Comparison of ENCODE assay signal across 8 mouse cellular contexts in the genomic region with DNA sequence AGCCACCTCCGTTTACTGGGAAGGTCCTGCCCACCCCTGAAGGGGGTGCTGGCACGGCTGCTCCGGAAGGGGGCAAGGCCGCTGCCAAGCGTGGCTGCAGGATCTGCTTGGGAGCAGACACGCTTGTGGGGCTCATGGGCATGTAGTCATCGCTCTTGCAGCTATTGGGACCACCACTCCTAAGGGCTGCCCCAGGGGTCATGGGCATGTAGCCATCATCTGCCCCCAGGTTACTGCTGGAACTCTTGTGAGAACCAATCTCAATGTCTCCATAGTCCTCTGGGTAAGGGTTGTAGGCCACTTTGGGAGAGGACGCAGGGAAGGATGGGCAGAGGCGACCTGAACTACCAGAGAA. TPM values are rescaled to one million over a fixed set of nuclear protein-coding genes. Genes with fewer than 3 reads are reported as not detected.
DNase-seq lines count a peak whose midpoint lies in the region; ATAC-seq and TF ChIP-seq lines count a peak whose summit lies in the region.

No protein-coding gene starts in this region.

- H3K9ac ChIP-seq in kidney, postnatal 0 days (ENCODE audit: low read depth, low read length), result peak overlapping the region; percentile 92
- H3K9ac ChIP-seq in hindbrain, embryonic 11.5 days (ENCODE audit: low read depth, low read length), result peak overlapping the region; percentile 9; the same call in 1 of the 2 replicates
- H3K9ac ChIP-seq in midbrain, embryonic 13.5 days (replicated peaks), result peak overlapping the region; percentile 92

- no peaks in the 10 kb centered on the region for H3K9me3 ChIP-seq in kidney, postnatal 0 days (replicated peaks; ENCODE audit: low read length)
- H3K9me3 ChIP-seq in hindbrain, embryonic 11.5 days (ENCODE audit: control insufficient read depth, low read length), result no peaks in the 10 kb centered on the region
- H3K9me3 ChIP-seq in midbrain, embryonic 13.5 days, result no peaks in the 10 kb centered on the region

- peak overlapping the region; percentile 81 for H3K4me3 ChIP-seq in kidney, postnatal 0 days (replicated peaks; ENCODE audit: low read depth, low read length)
- peak overlapping the region; percentile 60 for H3K4me3 ChIP-seq in hindbrain, embryonic 11.5 days (ENCODE audit: low read depth, low read length)
- H3K4me3 ChIP-seq in midbrain, embryonic 13.5 days (replicated peaks), result peak overlapping the region; percentile 62

- no peak overlapping the region for H3K27ac ChIP-seq in kidney, postnatal 0 days
- H3K27ac ChIP-seq in hindbrain, embryonic 11.5 days (ENCODE audit: low read depth, low read length), result no peak overlapping the region
- H3K27ac ChIP-seq in midbrain, embryonic 13.5 days, result 0 out of 2 replicates have a peak overlapping the region, but pooled peaks have one; percentile 54

- peaks cover 12% of the 10 kb centered on the region; the same call in 1 of the 2 replicates for H3K36me3 ChIP-seq in kidney, postnatal 0 days (ENCODE audit: insufficient read depth, low read length)
- H3K36me3 ChIP-seq in hindbrain, embryonic 11.5 days (ENCODE audit: control insufficient read depth, insufficient read depth, low read length), result no peaks in the 10 kb centered on the region
- 0 out of 2 replicates have a peak, but pooled peaks cover 9% of the 10 kb centered on the region for H3K36me3 ChIP-seq in midbrain, embryonic 13.5 days

- no peak for DNase-seq in kidney, postnatal 0 days (ENCODE audit: low spot score)
- DNase-seq in kidney, adult 11 months, result no peak
- DNase-seq in cerebellum, postnatal 25 days, result peak; percentile 37 to 49
- no peak for DNase-seq in hindbrain, embryonic 11.5 days (ENCODE audit: low spot score)
- no peak for DNase-seq in layer of hippocampus, adult 9-11 months
- DNase-seq in ovary, postnatal 10 days (ENCODE audit: low spot score), result no peak

- no peak for ATAC-seq in kidney, postnatal 0 days (replicated peaks; ENCODE audit: low FRiP score, low read depth)
- no peak for ATAC-seq in hindbrain, embryonic 11.5 days (ENCODE audit: low FRiP score)
- no peak for ATAC-seq in midbrain, embryonic 13.5 days
- no peak for ATAC-seq in monocyte, adult 5-6 weeks (replicated peaks; ENCODE audit: insufficient number of reproducible peaks, low FRiP score, low TSS enrichment, poor library complexity, severe bottlenecking)

- H3K4me1 ChIP-seq in kidney, postnatal 0 days (replicated peaks; ENCODE audit: insufficient read depth, low read length), result peaks cover 48% of the 10 kb centered on the region
- H3K4me1 ChIP-seq in hindbrain, embryonic 11.5 days (replicated peaks; ENCODE audit: control insufficient read depth, insufficient read depth, low read length), result peaks cover 42% of the 10 kb centered on the region
- peaks cover 74% of the 10 kb centered on the region for H3K4me1 ChIP-seq in midbrain, embryonic 13.5 days (replicated peaks)

- TF ChIP-seq CTCF in kidney, postnatal 0 days (IDR thresholded peaks at IDR 0.05; ENCODE audit: low read depth), result no peak

- H3K4me2 ChIP-seq in kidney, postnatal 0 days (ENCODE audit: low read length), result peak overlapping the region; percentile 86
- peak overlapping the region; percentile 72 for H3K4me2 ChIP-seq in hindbrain, embryonic 11.5 days (replicated peaks; ENCODE audit: low read depth, low read length)
- peak overlapping the region; percentile 79 for H3K4me2 ChIP-seq in midbrain, embryonic 13.5 days (replicated peaks)

- no peaks in the 10 kb centered on the region for H3K27me3 ChIP-seq in kidney, postnatal 0 days (ENCODE audit: insufficient read depth, low read length)
- H3K27me3 ChIP-seq in hindbrain, embryonic 11.5 days (ENCODE audit: control insufficient read depth, insufficient read depth, low read length), result no peaks in the 10 kb centered on the region
- H3K27me3 ChIP-seq in midbrain, embryonic 13.5 days, result no peaks in the 10 kb centered on the region

- 84% methylated on average over 9 of the region's 9 CpGs for WGBS in kidney, postnatal 0 days
- 83% methylated on average over 9 of the region's 9 CpGs for WGBS in hindbrain, embryonic 11.5 days
- WGBS in midbrain, embryonic 13.5 days, result 86% methylated on average over 9 of the region's 9 CpGs

RNA-seq across cellular contexts. Expression of a gene that starts 2.0 kb away (rescaled TPM):
- polyA plus RNA-seq in kidney, postnatal 0 days (2015; fragmentation: Nextera tagmentation; extraction: Ambion mirVana), result 7.0 and 8.5 TPM in 2 replicates
- polyA plus RNA-seq in hindbrain, embryonic 11.5 days (2014; fragmentation: Nextera tagmentation; extraction: Ambion mirVana), result 5.6 and 6.1 TPM in 2 replicates
- polyA plus RNA-seq in midbrain, embryonic 13.5 days (2015; fragmentation: Nextera tagmentation; extraction: Ambion mirVana), result 5.6 and 5.9 TPM in 2 replicates
- 31.1 to 35.4 TPM (median 33.2 TPM) in 3 replicates for total RNA-seq in monocyte, adult 5-6 weeks (2017)

Comparison
In these comparisons a context has a peak if more than half of its experiments do, and no peak if none do; other contexts are left out.
1. DNase-seq: peak in cerebellum, postnatal 25 days (2 of 2); none in kidney, postnatal 0 days (single experiment), kidney, adult 11 months (single experiment), hindbrain, embryonic 11.5 days (single experiment), layer of hippocampus, adult 9-11 months (single experiment) and ovary, postnatal 10 days (single experiment).
2. H3K9ac ChIP-seq: peak in every context shown above with its lines; median percentile 92 in kidney, postnatal 0 days; 92 in midbrain, embryonic 13.5 days; 9 in hindbrain, embryonic 11.5 days.
3. Peak in every context shown above with its lines, with median percentiles within 50 percentile points of each other: H3K4me2 ChIP-seq and H3K4me3 ChIP-seq.